Mouse (Mus musculus): ENCODE data around the gene Trpm8.

The Trpm8 gene

GRCm38 (mm10) chr1:88284946-88285320 lies 7.5 kb downstream of the Trpm8 start:
- DNase-seq (ENCODE audit: low read depth): no peak

- no peak for DNase-seq (ENCODE audit: low read depth)
Measured at GRCm38 (mm10) chr1:88285652-88286051, 8.2 kb downstream of the Trpm8 start.

GRCm38 (mm10) chr1:88286136-88286845 lies 8.8 kb downstream of the Trpm8 start:
- DNase-seq (ENCODE audit: low read depth): no peak

GRCm38 (mm10) chr1:88286887-88287696 lies 9.6 kb downstream of the Trpm8 start:
- no peak for DNase-seq (ENCODE audit: low read depth)

GRCm38 (mm10) chr1:88287697-88287980 lies 10.2 kb downstream of the Trpm8 start:
- DNase-seq (ENCODE audit: low read depth): peak; percentile 44

- no peak for DNase-seq (ENCODE audit: low read depth)
Measured at GRCm38 (mm10) chr1:88288056-88288788, 10.8 kb downstream of the Trpm8 start.

- no peak for DNase-seq (ENCODE audit: low read depth)
Measured at GRCm38 (mm10) chr1:88288789-88289127, 11.3 kb downstream of the Trpm8 start.

- DNase-seq (ENCODE audit: low read depth): no peak
Measured at GRCm38 (mm10) chr1:88289152-88289551, 11.7 kb downstream of the Trpm8 start.

GRCm38 (mm10) chr1:88289917-88290316 lies 12.5 kb downstream of the Trpm8 start:
- no peak for DNase-seq (ENCODE audit: low read depth)

- DNase-seq (ENCODE audit: low read depth): no peak
Measured at GRCm38 (mm10) chr1:88290511-88290910, 13.1 kb downstream of the Trpm8 start.

- no peak for DNase-seq (ENCODE audit: low read depth)
Measured at GRCm38 (mm10) chr1:88291409-88292005, 14.0 kb downstream of the Trpm8 start.

- no peak for DNase-seq (ENCODE audit: low read depth)
Measured at GRCm38 (mm10) chr1:88292057-88292456, 14.6 kb downstream of the Trpm8 start.

- no peak for DNase-seq (ENCODE audit: low read depth)
Measured at GRCm38 (mm10) chr1:88294650-88295049, 17.2 kb downstream of the Trpm8 start.

- no peak for DNase-seq (ENCODE audit: low read depth)
Measured at GRCm38 (mm10) chr1:88296171-88296920, 18.9 kb downstream of the Trpm8 start.

- no peak for DNase-seq (ENCODE audit: low read depth)
Measured at GRCm38 (mm10) chr1:88297480-88298258, 20.2 kb downstream of the Trpm8 start.

- no peak for DNase-seq (ENCODE audit: low read depth)
Measured at GRCm38 (mm10) chr1:88298686-88299528, 21.4 kb downstream of the Trpm8 start.

GRCm38 (mm10) chr1:88299529-88299945 lies 22.1 kb downstream of the Trpm8 start:
- no peak for DNase-seq (ENCODE audit: low read depth)

GRCm38 (mm10) chr1:88300301-88301050 lies 23.0 kb downstream of the Trpm8 start:
- DNase-seq (ENCODE audit: low read depth): no peak
